8 mouse cellular contexts compared by ENCODE assay signal in the genomic region with DNA sequence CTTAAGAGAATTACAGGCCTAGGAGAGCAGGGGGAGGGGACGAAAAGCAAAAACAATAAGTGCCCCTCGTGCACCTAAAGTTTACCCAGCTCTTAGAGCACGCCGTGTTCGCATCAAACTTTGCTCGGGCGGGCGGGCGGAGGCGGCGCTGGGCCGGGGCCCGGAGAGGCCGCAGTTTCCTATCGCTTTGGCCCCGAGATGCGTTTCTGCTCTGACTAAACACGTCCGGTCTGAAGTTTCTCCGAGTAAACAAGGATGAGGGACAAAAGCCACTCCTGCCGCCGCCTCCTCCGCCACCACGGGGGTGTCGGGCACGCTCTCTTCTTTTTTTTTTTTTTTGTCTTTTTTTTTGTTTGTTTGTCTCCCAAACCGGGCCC. TPM values are rescaled to one million over a fixed set of nuclear protein-coding genes. Genes with fewer than 3 reads are reported as not detected.
DNase-seq lines count a peak whose midpoint lies in the region; ATAC-seq and TF ChIP-seq lines count a peak whose summit lies in the region.

No protein-coding gene starts in this region.

- peaks cover 9% of the 10 kb centered on the region; the same call in 1 of the 2 replicates for H3K4me1 ChIP-seq in embryonic facial prominence, embryonic 15.5 days
- H3K4me1 ChIP-seq in hindbrain, postnatal 0 days (ENCODE audit: insufficient read depth, low read length), result no peaks in the 10 kb centered on the region
- peaks cover 19% of the 10 kb centered on the region for H3K4me1 ChIP-seq in neural tube, embryonic 15.5 days

- peak overlapping the region; percentile 99 for H3K27ac ChIP-seq in embryonic facial prominence, embryonic 15.5 days (replicated peaks)
- peak overlapping the region; percentile 99 for H3K27ac ChIP-seq in hindbrain, postnatal 0 days
- peak overlapping the region; percentile 98 for H3K27ac ChIP-seq in neural tube, embryonic 15.5 days (replicated peaks)

- H3K9ac ChIP-seq in embryonic facial prominence, embryonic 15.5 days, result peak overlapping the region; percentile 99
- H3K9ac ChIP-seq in hindbrain, postnatal 0 days (replicated peaks; ENCODE audit: low read length), result peak overlapping the region; percentile 96
- H3K9ac ChIP-seq in neural tube, embryonic 15.5 days (replicated peaks), result peak overlapping the region; percentile 98

- no peak for TF ChIP-seq CTCF in hindbrain, postnatal 0 days (IDR thresholded peaks at IDR 0.05; ENCODE audit: low read depth)

- WGBS in embryonic facial prominence, embryonic 15.5 days, result under 1% methylated on average over 27 of the region's 27 CpGs
- WGBS in hindbrain, postnatal 0 days, result 2% methylated on average over 27 of the region's 27 CpGs
- WGBS in neural tube, embryonic 15.5 days, result under 1% methylated on average over 27 of the region's 27 CpGs

- H3K27me3 ChIP-seq in embryonic facial prominence, embryonic 15.5 days, result no peaks in the 10 kb centered on the region
- H3K27me3 ChIP-seq in hindbrain, postnatal 0 days (ENCODE audit: insufficient read depth, low read length), result no peaks in the 10 kb centered on the region
- no peaks in the 10 kb centered on the region for H3K27me3 ChIP-seq in neural tube, embryonic 15.5 days (replicated peaks)

- H3K36me3 ChIP-seq in embryonic facial prominence, embryonic 15.5 days, result peaks cover 7% of the 10 kb centered on the region
- H3K36me3 ChIP-seq in hindbrain, postnatal 0 days (ENCODE audit: insufficient read depth, low read length), result peaks cover 3% of the 10 kb centered on the region; the same call in 1 of the 2 replicates
- H3K36me3 ChIP-seq in neural tube, embryonic 15.5 days, result peaks cover 10% of the 10 kb centered on the region

- peak; percentile 77 for DNase-seq in 3134 (ENCODE audit: extremely low read depth, insufficient read length, low spot score)
- DNase-seq in hindbrain, postnatal 0 days (ENCODE audit: low spot score), result peak; percentile 51
- DNase-seq in lung, adult 18-20 months, result peak; percentile 67 to 74
- DNase-seq in frontal cortex, postnatal 14 days (ENCODE audit: low spot score in 2 of 2), result no peak
- DNase-seq in T-cell, adult 2 months (ENCODE audit: low spot score), result no peak

- H3K9me3 ChIP-seq in embryonic facial prominence, embryonic 15.5 days (replicated peaks), result no peaks in the 10 kb centered on the region
- no peaks in the 10 kb centered on the region for H3K9me3 ChIP-seq in hindbrain, postnatal 0 days (ENCODE audit: low read length)
- no peaks in the 10 kb centered on the region for H3K9me3 ChIP-seq in neural tube, embryonic 15.5 days (replicated peaks)

- peak overlapping the region; percentile 72 for H3K4me2 ChIP-seq in embryonic facial prominence, embryonic 15.5 days (replicated peaks)
- peak overlapping the region; percentile 73 for H3K4me2 ChIP-seq in hindbrain, postnatal 0 days (ENCODE audit: low read depth, low read length)
- H3K4me2 ChIP-seq in neural tube, embryonic 15.5 days, result peak overlapping the region; percentile 61

- peak overlapping the region; percentile 76 for H3K4me3 ChIP-seq in embryonic facial prominence, embryonic 15.5 days (replicated peaks)
- peak overlapping the region; percentile 86 for H3K4me3 ChIP-seq in hindbrain, postnatal 0 days (ENCODE audit: low read length)
- peak overlapping the region; percentile 68 for H3K4me3 ChIP-seq in neural tube, embryonic 15.5 days (replicated peaks)

- ATAC-seq in CD4-positive, CD25-positive, alpha-beta regulatory T cell, adult 4 months, result peak; percentile 16
- ATAC-seq in embryonic facial prominence, embryonic 15.5 days (ENCODE audit: insufficient number of reproducible peaks, low FRiP score, low TSS enrichment, low read depth), result no peak
- no peak for ATAC-seq in hindbrain, postnatal 0 days
- no peak for ATAC-seq in neural tube, embryonic 15.5 days (ENCODE audit: low FRiP score)

RNA-seq across cellular contexts. Expression of gene Gm42791, which starts 56.2 kb away (rescaled TPM):
- 1 to 10 TPM; 1.3 to 1.4 TPM for polyA plus RNA-seq in CD4-positive, CD25-positive, alpha-beta regulatory T cell, adult 4 months (2017; shearing (Covaris generic))
- polyA plus RNA-seq in embryonic facial prominence, embryonic 15.5 days (2015; fragmentation: Nextera tagmentation; extraction: Ambion mirVana), result 1.6 and 2.3 TPM in 2 replicates
- not detected in 2 replicates for total RNA-seq in hindbrain, postnatal 0 days (2014; rRNA removed)
- polyA plus RNA-seq in hindbrain, postnatal 0 days (2015; fragmentation: Nextera tagmentation; extraction: Ambion mirVana), result 1.6 and 6.1 TPM in 2 replicates
- 3.4 and 5.4 TPM in 2 replicates for polyA plus RNA-seq in neural tube, embryonic 15.5 days (2015; fragmentation: Nextera tagmentation; extraction: Ambion mirVana)

Comparison
In these comparisons a context has a peak if more than half of its experiments do, and no peak if none do; other contexts are left out.
1. DNase-seq: peak in 3134 (single experiment), hindbrain, postnatal 0 days (single experiment) and lung, adult 18-20 months (2 of 2); none in frontal cortex, postnatal 14 days (0 of 2) and T-cell, adult 2 months (single experiment).
2. Peak in every context shown above with its lines, with median percentiles within 50 percentile points of each other: H3K27ac ChIP-seq, H3K4me2 ChIP-seq, H3K4me3 ChIP-seq and H3K9ac ChIP-seq.